Mouse (Mus musculus): ENCODE results near the gene Hephl1. TPM values are rescaled to one million over a fixed set of nuclear protein-coding genes. Genes with fewer than 3 reads are reported as not detected.

The Hephl1 gene
- polyA plus RNA-seq, 1 experiment from 2014 or later, result not detected

DNA sequence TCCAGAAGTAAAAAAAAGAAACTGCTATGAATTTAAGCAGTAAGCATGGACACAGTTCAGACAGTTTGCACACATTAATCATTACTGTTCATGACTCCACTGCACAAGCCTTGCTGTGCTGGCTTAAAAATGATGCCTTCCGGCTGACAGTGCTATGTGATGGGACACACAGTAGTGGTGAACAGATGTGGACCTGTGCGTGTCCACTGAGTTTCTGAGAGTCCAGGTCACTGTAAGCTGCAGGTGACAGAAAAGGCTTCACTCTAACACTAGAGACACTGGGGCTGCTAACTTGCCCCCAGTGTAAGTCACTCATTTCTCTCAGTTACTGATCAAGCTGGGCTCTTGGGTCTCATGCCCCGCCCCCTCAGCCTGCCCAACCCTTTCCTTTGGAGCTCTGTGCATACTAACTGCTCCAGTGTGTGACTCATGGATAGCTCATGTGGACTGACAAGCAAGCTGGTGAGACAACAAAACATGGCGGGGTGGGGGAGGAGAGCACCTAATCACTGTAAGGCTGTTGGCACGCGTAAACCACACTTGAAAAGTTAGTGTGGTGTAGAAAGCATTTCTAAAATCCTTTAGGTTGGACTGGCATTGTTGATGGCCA, 43.1 kb downstream of the Hephl1 start:
- Histone ChIP-seq H3K4me2 (ENCODE audit: low read length) (no peak overlapping the region), H3K4me1 (ENCODE audit: control insufficient read depth, insufficient read depth, low read length) (no peaks in the 10 kb centered on the region), H3K4me3 (ENCODE audit: low read depth, low read length) (no peak overlapping the region), H3K9me3 (replicated peaks; ENCODE audit: control insufficient read depth, low read length) (no peaks in the 10 kb centered on the region), H3K36me3 (ENCODE audit: control insufficient read depth, insufficient read depth, low read length) (no peaks in the 10 kb centered on the region), H3K27me3 (replicated peaks; ENCODE audit: control insufficient read depth, insufficient read depth, low read length) (no peaks in the 10 kb centered on the region), H3K27ac (ENCODE audit: low read depth, low read length) (no peak overlapping the region), H3K9ac (ENCODE audit: low read length) (no peak overlapping the region)
- DNase-seq (ENCODE audit: low spot score) (no peak), ATAC-seq (no peak)
- whole genome bisulfite sequencing, result 84% methylated on average over 6 of the region's 6 CpGs

DNA sequence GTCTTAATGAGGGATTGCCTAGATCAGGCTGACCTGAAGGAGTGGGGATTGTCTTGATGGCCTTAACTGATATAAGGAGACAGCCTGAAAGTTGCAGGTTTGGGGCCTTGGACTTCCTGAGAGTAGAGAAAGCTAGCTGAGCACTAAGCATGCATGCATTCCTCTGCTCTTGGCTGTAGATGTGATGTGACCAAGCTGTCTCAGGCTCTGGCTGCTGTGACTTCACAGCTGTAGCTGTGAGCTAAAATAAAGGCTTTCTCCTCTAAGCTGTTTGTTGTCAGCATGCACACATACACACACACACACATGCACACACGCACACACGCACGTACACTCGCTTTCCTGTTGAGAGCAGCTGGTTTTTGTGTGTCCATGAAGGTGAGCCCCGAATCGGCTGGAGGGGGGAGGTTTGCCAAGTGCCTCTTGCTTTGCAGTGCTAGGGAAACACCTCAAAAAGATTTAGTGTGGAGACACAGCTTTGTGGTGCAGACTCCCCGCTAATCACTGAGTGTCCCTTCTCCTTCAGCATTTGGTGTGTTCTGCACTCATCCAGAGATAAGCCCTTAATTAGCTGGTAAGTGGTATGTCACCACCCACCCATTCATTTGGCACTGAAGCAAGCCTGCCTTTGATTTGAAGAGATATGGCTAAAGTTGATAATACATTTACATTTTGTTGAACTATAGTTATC, 43.8 kb downstream of the Hephl1 start:
- DNase-seq (ENCODE audit: low spot score) (no peak), ATAC-seq (no peak)
- no peak overlapping the region for H3K27ac ChIP-seq (ENCODE audit: low read depth, low read length)
- WGBS, result 64% methylated on average over 7 of the region's 7 CpGs
- no peak overlapping the region for H3K4me3 ChIP-seq (ENCODE audit: low read depth, low read length)
- H3K4me2 ChIP-seq (ENCODE audit: low read length), result no peak overlapping the region
- no peaks in the 10 kb centered on the region for H3K27me3 ChIP-seq (replicated peaks; ENCODE audit: control insufficient read depth, insufficient read depth, low read length)
- H3K4me1 ChIP-seq (ENCODE audit: control insufficient read depth, insufficient read depth, low read length), result no peaks in the 10 kb centered on the region
- no peak overlapping the region for H3K9ac ChIP-seq (ENCODE audit: low read length)
- H3K9me3 ChIP-seq (replicated peaks; ENCODE audit: control insufficient read depth, low read length), result no peaks in the 10 kb centered on the region
- H3K36me3 ChIP-seq (ENCODE audit: control insufficient read depth, insufficient read depth, low read length), result no peaks in the 10 kb centered on the region

DNA sequence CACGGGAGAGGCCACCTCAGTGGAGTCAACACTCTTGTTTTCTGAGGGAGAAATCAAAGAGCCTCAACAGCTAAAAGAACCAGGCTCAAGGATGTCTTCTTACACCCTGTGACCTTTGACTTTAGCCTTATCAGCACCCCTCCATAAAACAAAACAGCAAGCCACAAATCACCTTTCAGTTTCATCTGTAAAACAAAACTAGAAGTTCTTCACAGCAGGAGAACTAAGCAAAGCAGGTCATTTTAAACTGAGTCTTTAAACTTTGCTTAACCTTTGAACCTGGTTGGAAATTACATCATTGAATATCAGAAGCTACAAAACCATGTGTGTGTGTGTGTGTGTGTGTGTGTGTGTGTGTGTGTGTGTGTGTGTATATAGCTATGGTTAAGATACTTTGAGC, 47.7 kb downstream of the Hephl1 start:
- no peaks in the 10 kb centered on the region for H3K36me3 ChIP-seq (ENCODE audit: control insufficient read depth, insufficient read depth, low read length)
- no peak overlapping the region for H3K27ac ChIP-seq (ENCODE audit: low read depth, low read length)
- WGBS, result 12% methylated on average over 1 of the region's 1 CpGs
- DNase-seq (ENCODE audit: low spot score), result no peak
- no peak overlapping the region for H3K4me3 ChIP-seq (ENCODE audit: low read depth, low read length)
- H3K4me2 ChIP-seq (ENCODE audit: low read length), result no peak overlapping the region
- H3K9me3 ChIP-seq (replicated peaks; ENCODE audit: control insufficient read depth, low read length), result no peaks in the 10 kb centered on the region
- H3K9ac ChIP-seq (ENCODE audit: low read length), result no peak overlapping the region
- H3K4me1 ChIP-seq (ENCODE audit: control insufficient read depth, insufficient read depth, low read length), result no peaks in the 10 kb centered on the region
- H3K27me3 ChIP-seq (replicated peaks; ENCODE audit: control insufficient read depth, insufficient read depth, low read length), result no peaks in the 10 kb centered on the region
- ATAC-seq, result no peak

DNA sequence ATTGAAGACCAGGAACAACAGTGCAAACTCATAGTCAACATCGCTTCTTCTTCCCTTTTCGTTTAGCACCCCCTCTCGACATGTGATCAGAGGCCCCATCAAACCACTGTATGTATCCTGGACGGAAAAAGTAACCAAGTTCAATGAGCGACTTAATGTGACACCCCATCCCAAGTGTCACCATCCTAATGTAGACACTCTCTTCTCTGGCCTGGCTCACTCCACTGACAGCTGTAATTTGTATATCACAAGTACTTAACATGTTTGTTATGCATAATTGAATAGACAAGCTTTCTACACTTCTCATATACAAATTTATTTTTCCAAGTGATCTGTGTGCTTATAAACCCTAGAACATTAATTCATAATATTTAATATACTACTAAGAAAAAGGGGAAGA, 51.1 kb downstream of the Hephl1 start:
- Histone ChIP-seq H3K27me3 (replicated peaks; ENCODE audit: control insufficient read depth, insufficient read depth, low read length) (no peaks in the 10 kb centered on the region), H3K4me1 (ENCODE audit: control insufficient read depth, insufficient read depth, low read length) (no peaks in the 10 kb centered on the region), H3K36me3 (ENCODE audit: control insufficient read depth, insufficient read depth, low read length) (no peaks in the 10 kb centered on the region), H3K9me3 (replicated peaks; ENCODE audit: control insufficient read depth, low read length) (no peaks in the 10 kb centered on the region), H3K27ac (ENCODE audit: low read depth, low read length) (no peak overlapping the region), H3K9ac (ENCODE audit: low read length) (no peak overlapping the region), H3K4me2 (ENCODE audit: low read length) (no peak overlapping the region), H3K4me3 (ENCODE audit: low read depth, low read length) (no peak overlapping the region)
- DNase-seq (ENCODE audit: low spot score) (no peak), ATAC-seq (no peak)
- WGBS, result 91% methylated on average over 5 of the region's 5 CpGs

DNA sequence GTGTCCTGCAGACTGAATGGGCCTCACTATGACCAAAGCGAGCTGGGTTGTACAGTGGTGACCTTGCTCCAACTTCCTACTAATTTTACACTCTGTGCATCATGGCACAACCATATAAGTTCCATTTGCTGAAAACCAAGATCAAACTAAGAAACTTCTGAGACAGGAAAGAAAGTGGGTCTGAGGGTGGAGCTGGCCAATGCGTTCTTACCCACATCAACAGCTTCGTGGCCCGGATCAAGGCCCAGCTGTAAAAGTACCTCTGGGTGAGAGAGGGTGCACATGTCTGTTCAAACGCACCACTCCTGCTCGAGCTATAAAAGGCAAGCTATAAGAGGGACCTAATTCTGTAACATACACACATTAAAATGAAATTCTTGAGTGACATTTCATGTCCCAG, 51.9 kb downstream of the Hephl1 start:
- H3K9me3 ChIP-seq (replicated peaks; ENCODE audit: control insufficient read depth, low read length), result no peaks in the 10 kb centered on the region
- no peak overlapping the region for H3K27ac ChIP-seq (ENCODE audit: low read depth, low read length)
- no peak overlapping the region for H3K9ac ChIP-seq (ENCODE audit: low read length)
- no peak for DNase-seq (ENCODE audit: low spot score)
- 92% methylated on average over 6 of the region's 6 CpGs for WGBS
- H3K4me3 ChIP-seq (ENCODE audit: low read depth, low read length), result no peak overlapping the region
- H3K4me1 ChIP-seq (ENCODE audit: control insufficient read depth, insufficient read depth, low read length), result no peaks in the 10 kb centered on the region
- no peak for ATAC-seq
- H3K4me2 ChIP-seq (ENCODE audit: low read length), result no peak overlapping the region
- H3K27me3 ChIP-seq (replicated peaks; ENCODE audit: control insufficient read depth, insufficient read depth, low read length), result no peaks in the 10 kb centered on the region
- no peaks in the 10 kb centered on the region for H3K36me3 ChIP-seq (ENCODE audit: control insufficient read depth, insufficient read depth, low read length)

DNA sequence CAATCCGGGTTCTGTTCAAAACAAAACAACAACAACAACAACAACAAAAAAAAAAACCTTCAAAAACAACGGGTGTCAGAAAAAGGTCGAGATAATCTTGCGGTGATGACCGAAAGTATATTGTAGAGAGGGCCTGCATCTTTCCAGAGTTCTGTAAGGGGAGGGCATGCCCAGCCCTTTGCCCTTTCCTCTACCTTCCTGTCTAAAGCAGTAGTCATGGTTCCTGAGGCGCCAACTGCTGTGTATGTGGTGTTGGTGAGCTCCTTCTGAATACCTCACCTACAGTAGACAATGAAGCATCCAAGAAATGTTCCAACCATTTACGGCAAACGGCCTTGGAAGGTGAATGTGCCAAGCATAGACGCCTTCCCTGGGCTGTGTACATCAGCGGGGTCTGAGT, 66.2 kb downstream of the Hephl1 start:
- peak; percentile 21; the same call in 1 of the 2 replicates for ATAC-seq
- DNase-seq (ENCODE audit: low spot score), result no peak

DNA sequence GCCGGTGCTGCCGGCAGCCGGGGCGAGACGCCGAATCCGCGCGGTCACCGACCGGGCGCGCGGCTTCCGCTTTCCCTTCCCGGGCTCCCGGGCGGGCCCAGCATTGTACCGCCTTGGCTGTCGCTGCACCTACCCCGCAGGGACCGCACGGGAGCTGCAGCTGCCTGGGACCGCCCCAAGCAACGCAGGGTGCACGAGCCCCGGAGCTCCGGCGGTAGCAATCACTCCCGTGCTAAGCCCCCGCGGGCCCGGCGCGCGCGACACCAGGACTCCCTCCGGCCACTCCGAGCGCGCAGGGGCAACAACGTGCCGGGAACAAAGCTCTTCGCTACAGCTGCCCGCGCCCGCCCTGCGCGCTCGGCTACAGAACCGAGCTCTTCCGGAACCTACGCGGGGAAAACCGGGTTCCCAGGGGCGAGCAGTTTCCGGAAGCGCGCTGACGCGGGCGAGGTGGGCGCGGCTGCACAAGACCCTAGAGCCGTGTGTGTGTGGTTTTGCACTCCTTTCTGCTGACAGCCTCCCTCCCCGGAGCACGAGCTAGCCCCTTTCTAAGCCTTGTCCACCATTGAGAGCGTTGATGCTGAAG, 66.7 kb downstream of the Hephl1 start, which contains the start of gene Panx1:
Panx1 (minus strand) TSS at position 395 of the 586 bp plus-strand sequence.
- H3K9ac ChIP-seq (ENCODE audit: low read length), result peak within 1 kb of the TSS; percentile 96
- no peaks in the 10 kb centered on the region for H3K36me3 ChIP-seq (ENCODE audit: control insufficient read depth, insufficient read depth, low read length)
- H3K27ac ChIP-seq (ENCODE audit: low read depth, low read length), result peak within 1 kb of the TSS; percentile 92
- peak; percentile 90 for DNase-seq (ENCODE audit: low spot score)
- no peaks in the 10 kb centered on the region for H3K9me3 ChIP-seq (replicated peaks; ENCODE audit: control insufficient read depth, low read length)
- peak within 1 kb of the TSS; percentile 51 for H3K4me2 ChIP-seq (ENCODE audit: low read length)
- under 1% methylated on average over 67 of the region's 68 CpGs for WGBS
- H3K4me3 ChIP-seq (ENCODE audit: low read depth, low read length), result peak within 1 kb of the TSS; percentile 88
- peaks cover 14% of the 10 kb centered on the region for H3K4me1 ChIP-seq (ENCODE audit: control insufficient read depth, insufficient read depth, low read length)
- H3K27me3 ChIP-seq (replicated peaks; ENCODE audit: control insufficient read depth, insufficient read depth, low read length), result no peaks in the 10 kb centered on the region
- peak; percentile 93 for ATAC-seq

More for the DNA sequence above, 66.2 kb downstream of the Hephl1 start:
- Histone ChIP-seq H3K4me3 (ENCODE audit: low read depth, low read length) (peak overlapping the region; percentile 88), H3K9ac (ENCODE audit: low read length) (peak overlapping the region; percentile 96), H3K4me2 (ENCODE audit: low read length) (peak overlapping the region; percentile 51), H3K36me3 (ENCODE audit: control insufficient read depth, insufficient read depth, low read length) (no peaks in the 10 kb centered on the region), H3K27me3 (replicated peaks; ENCODE audit: control insufficient read depth, insufficient read depth, low read length) (no peaks in the 10 kb centered on the region), H3K27ac (ENCODE audit: low read depth, low read length) (peak overlapping the region; percentile 92), H3K9me3 (replicated peaks; ENCODE audit: control insufficient read depth, low read length) (no peaks in the 10 kb centered on the region), H3K4me1 (ENCODE audit: control insufficient read depth, insufficient read depth, low read length) (peaks cover 14% of the 10 kb centered on the region)
- 40% methylated on average over 10 of the region's 10 CpGs for WGBS

DNA sequence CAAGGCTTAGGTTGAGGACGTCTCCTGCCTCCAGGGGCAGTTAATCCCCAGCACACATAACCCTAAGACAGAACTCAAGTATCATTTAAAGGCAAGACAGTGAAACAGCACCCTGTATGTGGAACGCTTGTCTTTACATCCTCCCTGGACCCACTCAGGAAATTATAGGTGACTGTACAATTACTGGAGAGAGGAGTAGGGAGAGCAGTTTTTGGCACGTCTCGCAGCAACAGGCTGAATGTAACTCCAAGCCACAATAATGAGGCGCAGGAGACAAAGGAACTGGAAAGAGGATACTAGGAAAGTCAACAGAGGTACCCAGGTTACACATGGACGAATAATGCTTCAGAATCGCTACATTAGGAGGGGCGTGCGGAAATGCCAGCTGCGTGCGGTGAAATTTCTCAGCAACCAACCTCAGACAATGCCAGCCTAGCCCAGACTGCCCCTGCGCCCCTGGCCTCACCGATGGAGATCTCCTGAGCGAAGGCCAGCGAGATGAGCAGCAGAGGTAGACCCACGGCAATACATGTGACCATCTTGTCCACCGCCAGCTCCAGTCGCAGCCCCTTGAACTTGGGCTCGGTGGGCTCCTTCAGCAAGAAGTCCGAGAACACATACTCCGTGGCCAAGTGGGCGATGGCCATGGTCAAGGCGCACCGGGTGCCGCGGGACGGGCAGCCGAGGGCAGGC, 67.4 kb downstream of the Hephl1 start:
- DNase-seq (ENCODE audit: low spot score), result peak; percentile 39
- under 1% methylated on average over 28 of the region's 28 CpGs for WGBS
- peak overlapping the region; percentile 51 for H3K4me2 ChIP-seq (ENCODE audit: low read length)
- peak overlapping the region; percentile 88 for H3K4me3 ChIP-seq (ENCODE audit: low read depth, low read length)
- H3K9me3 ChIP-seq (replicated peaks; ENCODE audit: control insufficient read depth, low read length), result no peaks in the 10 kb centered on the region
- H3K27me3 ChIP-seq (replicated peaks; ENCODE audit: control insufficient read depth, insufficient read depth, low read length), result no peaks in the 10 kb centered on the region
- peak overlapping the region; percentile 96 for H3K9ac ChIP-seq (ENCODE audit: low read length)
- H3K36me3 ChIP-seq (ENCODE audit: control insufficient read depth, insufficient read depth, low read length), result no peaks in the 10 kb centered on the region
- H3K4me1 ChIP-seq (ENCODE audit: control insufficient read depth, insufficient read depth, low read length), result peaks cover 14% of the 10 kb centered on the region
- ATAC-seq, result peak; percentile 54
- peak overlapping the region; percentile 92 for H3K27ac ChIP-seq (ENCODE audit: low read depth, low read length)

Data from forebrain, embryonic 14.5 days (tissue).